Mouse (Mus musculus): ENCODE results near the gene Stxbp6. TPM values are rescaled to one million over a fixed set of nuclear protein-coding genes. Genes with fewer than 3 reads are reported as not detected.

Stxbp6 gene
- polyA plus RNA-seq, 1 experiment = 8.4 TPM

DNA sequence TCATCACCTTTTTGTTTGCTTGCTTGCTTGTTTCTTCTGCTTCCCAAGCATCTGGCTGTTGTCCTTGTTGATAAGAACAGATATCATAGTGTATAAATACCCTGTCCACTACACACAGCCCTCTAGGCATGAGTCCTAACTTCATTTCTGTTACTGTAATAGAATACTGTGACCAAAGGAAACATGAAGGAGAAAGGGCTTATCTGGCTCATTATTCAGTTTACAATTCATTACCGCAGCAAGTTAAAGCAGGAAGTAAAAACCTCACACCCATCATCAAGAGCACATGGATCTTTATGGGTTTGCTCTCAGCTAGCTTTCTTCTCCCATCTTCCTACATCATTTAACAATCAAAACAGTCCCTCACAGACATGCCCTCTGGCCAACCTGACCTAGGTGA is 72.5 kb downstream of the Stxbp6 start:
- Histone ChIP-seq H3K36me3 (ENCODE audit: control insufficient read depth, insufficient read depth, low read length, poor library complexity, severe bottlenecking) (no peaks in the 10 kb centered on the region), H3K27me3 (ENCODE audit: control insufficient read depth, insufficient read depth, low read length, poor library complexity, severe bottlenecking) (no peaks in the 10 kb centered on the region), H3K4me1 (ENCODE audit: control insufficient read depth, insufficient read depth, low read length) (no peaks in the 10 kb centered on the region), H3K9me3 (replicated peaks; ENCODE audit: control insufficient read depth, insufficient read depth, low read length, poor library complexity, severe bottlenecking) (0 out of 2 replicates have a peak, but pooled peaks cover 4% of the 10 kb centered on the region), H3K4me3 (ENCODE audit: low read depth, low read length) (no peak overlapping the region), H3K9ac (ENCODE audit: low read depth, poor library complexity, severe bottlenecking) (no peak overlapping the region), H3K27ac (ENCODE audit: insufficient read depth, low read length) (no peak overlapping the region)
- TF ChIP-seq CTCF (IDR thresholded peaks at IDR 0.05; ENCODE audit: low read depth, low read length) (no peak), POLR2A (IDR thresholded peaks at IDR 0.05; ENCODE audit: insufficient read depth, low read length) (no peak), EP300 (IDR thresholded peaks at IDR 0.05; ENCODE audit: insufficient read depth, low read depth, low read length) (no peak)

DNA sequence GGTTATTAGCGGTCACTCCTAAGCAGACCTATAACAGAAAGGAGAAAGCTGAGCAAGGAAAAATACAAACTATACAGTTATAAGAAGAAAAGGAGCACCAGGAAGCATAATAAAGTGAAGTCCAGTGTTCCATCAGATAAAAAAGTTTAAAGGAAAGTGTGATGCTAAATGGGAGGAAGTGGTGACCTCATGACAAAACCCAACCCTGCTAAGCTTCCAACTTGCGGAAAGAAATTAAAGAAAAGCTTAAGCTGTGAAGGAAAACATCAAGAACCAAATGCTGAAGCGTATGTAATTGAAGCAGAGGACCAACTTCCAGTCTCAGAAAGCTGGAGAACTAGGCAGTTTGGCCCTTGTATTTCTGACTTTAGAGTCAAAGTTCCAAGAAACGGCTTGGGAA is 77.1 kb downstream of the Stxbp6 start:
- no peaks in the 10 kb centered on the region for H3K36me3 ChIP-seq (ENCODE audit: control insufficient read depth, insufficient read depth, low read length, poor library complexity, severe bottlenecking)
- no peaks in the 10 kb centered on the region for H3K9me3 ChIP-seq (replicated peaks; ENCODE audit: control insufficient read depth, insufficient read depth, low read length, poor library complexity, severe bottlenecking)

DNA sequence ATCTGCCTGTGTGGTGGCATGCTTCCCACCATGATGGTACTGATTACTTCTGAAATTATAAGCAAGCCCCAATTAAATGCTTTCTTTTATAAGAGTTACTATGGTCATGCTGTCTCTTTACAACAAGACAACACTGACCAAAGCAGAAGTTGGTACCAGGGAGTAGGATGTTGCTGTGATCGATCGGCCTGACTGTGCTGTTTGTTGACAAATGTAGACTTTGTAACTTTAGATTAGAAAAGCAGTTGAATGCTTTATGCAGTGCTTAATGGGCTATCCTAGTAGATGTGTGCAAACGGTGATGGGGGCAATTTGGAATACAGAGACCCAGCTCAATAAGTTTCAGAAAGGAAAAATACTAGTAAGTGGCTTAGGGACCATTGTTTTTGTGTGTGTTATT is 77.6 kb downstream of the Stxbp6 start:
- Histone ChIP-seq H3K4me3 (ENCODE audit: low read depth, low read length) (no peak overlapping the region), H3K27me3 (ENCODE audit: control insufficient read depth, insufficient read depth, low read length, poor library complexity, severe bottlenecking) (no peaks in the 10 kb centered on the region), H3K4me1 (ENCODE audit: control insufficient read depth, insufficient read depth, low read length) (no peaks in the 10 kb centered on the region), H3K9ac (ENCODE audit: low read depth, poor library complexity, severe bottlenecking) (no peak overlapping the region), H3K36me3 (ENCODE audit: control insufficient read depth, insufficient read depth, low read length, poor library complexity, severe bottlenecking) (no peaks in the 10 kb centered on the region), H3K9me3 (replicated peaks; ENCODE audit: control insufficient read depth, insufficient read depth, low read length, poor library complexity, severe bottlenecking) (no peaks in the 10 kb centered on the region), H3K27ac (ENCODE audit: insufficient read depth, low read length) (no peak overlapping the region)
- TF ChIP-seq POLR2A (IDR thresholded peaks at IDR 0.05; ENCODE audit: insufficient read depth, low read length) = no peak
- TF ChIP-seq EP300 (IDR thresholded peaks at IDR 0.05; ENCODE audit: insufficient read depth, low read depth, low read length) = no peak

More for the DNA sequence above, 77.1 kb downstream of the Stxbp6 start:
- TF ChIP-seq POLR2A (IDR thresholded peaks at IDR 0.05; ENCODE audit: insufficient read depth, low read length) (no peak), EP300 (IDR thresholded peaks at IDR 0.05; ENCODE audit: insufficient read depth, low read depth, low read length) (no peak), CTCF (IDR thresholded peaks at IDR 0.05; ENCODE audit: low read depth, low read length) (no peak)
- Histone ChIP-seq H3K4me3 (ENCODE audit: low read depth, low read length) (no peak overlapping the region), H3K27ac (ENCODE audit: insufficient read depth, low read length) (no peak overlapping the region), H3K27me3 (ENCODE audit: control insufficient read depth, insufficient read depth, low read length, poor library complexity, severe bottlenecking) (no peaks in the 10 kb centered on the region), H3K9ac (ENCODE audit: low read depth, poor library complexity, severe bottlenecking) (no peak overlapping the region), H3K4me1 (ENCODE audit: control insufficient read depth, insufficient read depth, low read length) (no peaks in the 10 kb centered on the region)

DNA sequence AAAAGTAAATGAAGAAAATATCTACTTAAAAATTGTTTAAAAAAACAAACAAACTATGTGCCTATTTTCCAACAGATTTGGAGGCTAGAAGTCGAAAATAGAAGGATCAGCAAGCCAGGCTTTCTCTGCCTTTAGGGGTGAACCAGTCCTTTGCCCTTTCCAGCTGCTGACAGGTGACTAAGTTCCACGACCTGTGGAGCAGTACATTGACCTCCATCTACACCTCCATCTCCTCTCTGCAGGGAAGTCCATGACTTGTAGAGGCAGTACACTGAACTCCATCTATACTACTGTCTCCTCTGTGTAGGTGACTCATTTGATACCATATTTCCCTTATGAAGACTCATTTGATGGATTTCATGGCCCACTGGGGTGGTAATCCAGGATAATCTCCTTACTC is 78.2 kb downstream of the Stxbp6 start:
- TF ChIP-seq CTCF (IDR thresholded peaks at IDR 0.05; ENCODE audit: low read depth, low read length) (no peak), POLR2A (IDR thresholded peaks at IDR 0.05; ENCODE audit: insufficient read depth, low read length) (no peak), EP300 (IDR thresholded peaks at IDR 0.05; ENCODE audit: insufficient read depth, low read depth, low read length) (no peak)
- H3K9ac ChIP-seq (ENCODE audit: low read depth, poor library complexity, severe bottlenecking) = no peak overlapping the region
- H3K36me3 ChIP-seq (ENCODE audit: control insufficient read depth, insufficient read depth, low read length, poor library complexity, severe bottlenecking) = no peaks in the 10 kb centered on the region
- H3K27ac ChIP-seq (ENCODE audit: insufficient read depth, low read length) = no peak overlapping the region
- no peaks in the 10 kb centered on the region for H3K9me3 ChIP-seq (replicated peaks; ENCODE audit: control insufficient read depth, insufficient read depth, low read length, poor library complexity, severe bottlenecking)
- no peaks in the 10 kb centered on the region for H3K4me1 ChIP-seq (ENCODE audit: control insufficient read depth, insufficient read depth, low read length)
- no peak overlapping the region for H3K4me3 ChIP-seq (ENCODE audit: low read depth, low read length)
- H3K27me3 ChIP-seq (ENCODE audit: control insufficient read depth, insufficient read depth, low read length, poor library complexity, severe bottlenecking) = no peaks in the 10 kb centered on the region

DNA sequence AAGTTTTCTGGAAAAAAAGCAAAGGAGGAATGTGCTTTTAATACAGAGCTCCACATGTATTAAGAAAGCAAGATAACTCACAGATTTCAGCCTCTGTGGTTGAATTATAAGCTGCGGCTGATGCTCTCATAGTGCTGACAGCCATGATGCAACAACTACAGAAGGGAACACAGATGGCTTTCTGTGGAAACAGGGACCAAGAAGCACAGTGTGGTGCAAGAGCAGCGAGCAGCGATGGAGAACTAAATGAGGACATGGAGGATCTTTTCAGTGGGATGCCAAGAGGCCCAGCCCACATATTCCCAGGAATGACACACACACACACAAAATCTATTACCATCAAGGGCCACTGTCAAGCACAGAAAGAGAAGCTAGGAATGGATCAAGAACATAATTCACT is 81.1 kb downstream of the Stxbp6 start:
- Histone ChIP-seq H3K4me3 (ENCODE audit: low read depth, low read length) (no peak overlapping the region), H3K4me1 (ENCODE audit: control insufficient read depth, insufficient read depth, low read length) (no peaks in the 10 kb centered on the region), H3K9me3 (replicated peaks; ENCODE audit: control insufficient read depth, insufficient read depth, low read length, poor library complexity, severe bottlenecking) (no peaks in the 10 kb centered on the region), H3K27me3 (ENCODE audit: control insufficient read depth, insufficient read depth, low read length, poor library complexity, severe bottlenecking) (no peaks in the 10 kb centered on the region), H3K36me3 (ENCODE audit: control insufficient read depth, insufficient read depth, low read length, poor library complexity, severe bottlenecking) (no peaks in the 10 kb centered on the region), H3K27ac (ENCODE audit: insufficient read depth, low read length) (no peak overlapping the region), H3K9ac (ENCODE audit: low read depth, poor library complexity, severe bottlenecking) (no peak overlapping the region)
- TF ChIP-seq EP300 (IDR thresholded peaks at IDR 0.05; ENCODE audit: insufficient read depth, low read depth, low read length) = no peak
- no peak for TF ChIP-seq CTCF (IDR thresholded peaks at IDR 0.05; ENCODE audit: low read depth, low read length)
- TF ChIP-seq POLR2A (IDR thresholded peaks at IDR 0.05; ENCODE audit: insufficient read depth, low read length) = no peak

DNA sequence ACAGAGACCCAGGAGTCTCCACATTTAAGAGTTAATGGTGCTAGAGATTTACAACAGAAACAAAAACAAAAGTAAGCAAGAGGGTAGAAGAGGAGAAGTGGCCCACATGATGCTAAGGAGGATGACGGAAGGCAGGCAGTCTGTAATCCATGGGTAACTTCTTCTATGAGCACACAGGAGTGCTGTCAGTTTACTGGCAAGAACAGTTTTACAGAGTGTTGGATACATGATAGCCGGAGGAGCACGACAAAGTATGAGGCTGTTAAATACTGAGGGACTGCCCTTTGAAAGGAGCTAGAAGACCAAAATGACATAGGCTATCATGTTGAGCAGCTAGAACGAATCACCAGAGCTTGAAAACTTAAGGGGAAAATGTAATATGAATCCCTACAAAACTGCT is 81.7 kb downstream of the Stxbp6 start:
- H3K9me3 ChIP-seq (replicated peaks; ENCODE audit: control insufficient read depth, insufficient read depth, low read length, poor library complexity, severe bottlenecking) = no peaks in the 10 kb centered on the region
- no peaks in the 10 kb centered on the region for H3K4me1 ChIP-seq (ENCODE audit: control insufficient read depth, insufficient read depth, low read length)
- no peaks in the 10 kb centered on the region for H3K27me3 ChIP-seq (ENCODE audit: control insufficient read depth, insufficient read depth, low read length, poor library complexity, severe bottlenecking)
- TF ChIP-seq EP300 (IDR thresholded peaks at IDR 0.05; ENCODE audit: insufficient read depth, low read depth, low read length) = no peak
- no peak for TF ChIP-seq POLR2A (IDR thresholded peaks at IDR 0.05; ENCODE audit: insufficient read depth, low read length)
- TF ChIP-seq CTCF (IDR thresholded peaks at IDR 0.05; ENCODE audit: low read depth, low read length) = no peak
- no peak overlapping the region for H3K4me3 ChIP-seq (ENCODE audit: low read depth, low read length)
- H3K9ac ChIP-seq (ENCODE audit: low read depth, poor library complexity, severe bottlenecking) = no peak overlapping the region
- no peak overlapping the region for H3K27ac ChIP-seq (ENCODE audit: insufficient read depth, low read length)
- no peaks in the 10 kb centered on the region for H3K36me3 ChIP-seq (ENCODE audit: control insufficient read depth, insufficient read depth, low read length, poor library complexity, severe bottlenecking)
